Mouse (Mus musculus) layer of hippocampus, adult 2 months (tissue): ENCODE results near the gene Gng2. TPM values are rescaled to one million over a fixed set of nuclear protein-coding genes. Genes with fewer than 3 reads are reported as not detected.

Experiments
- DNase-seq, 2 experiments: peaks; one replicate each; pipeline ENCODE4 v3.0.0; 2022; ENCODE audit warnings: low spot score in 2 of 2
- H3K27ac ChIP-seq: fragments of 200-600 bp; 2 replicates; pipeline ENCODE4 v1.8.1; 2022
- H3K4me3 ChIP-seq: fragments of 200-600 bp; 2 replicates; pipeline ENCODE4 v1.8.1; 2022; ENCODE audit warnings: mild to moderate bottlenecking
- CTCF ChIP-seq: fragments of 200-600 bp; conservative IDR thresholded peaks from 2 replicates; pipeline ENCODE4 v1.8.1; 2022; ENCODE audit warnings: antibody characterized with exemption, mild to moderate bottlenecking, moderate library complexity
- total RNA-seq, 2 experiments: library from RNA; stranded (reverse); gene quantifications; 2 replicates each; pipeline ENCODE4 v1.2.3; 2021

The Gng2 gene
- total RNA-seq, 2 experiments from 2014 or later: 285 to 305 TPM

GRCm38 (mm10) chr14:19946221-19946620, 31.2 kb downstream of the Gng2 start:
- DNase-seq: no peak
- no peak for TF ChIP-seq CTCF
- Histone ChIP-seq H3K27ac (peak overlapping the region; percentile 43; the same call in 1 of the 2 replicates), H3K4me3 (no peak overlapping the region)

- no peak for TF ChIP-seq CTCF
- DNase-seq: no peak
- no peak overlapping the region for H3K27ac ChIP-seq
- no peak overlapping the region for H3K4me3 ChIP-seq
Measured at GRCm38 (mm10) chr14:19942732-19943131, 34.7 kb downstream of the Gng2 start.

GRCm38 (mm10) chr14:19942329-19942728, 35.1 kb downstream of the Gng2 start:
- DNase-seq: no peak
- Histone ChIP-seq H3K27ac (peak overlapping the region; percentile 33; the same call in 1 of the 2 replicates), H3K4me3 (no peak overlapping the region)
- no peak for TF ChIP-seq CTCF

- 0 out of 2 replicates have a peak overlapping the region, but pooled peaks have one; percentile 43 for H3K27ac ChIP-seq
- no peak overlapping the region for H3K4me3 ChIP-seq
- TF ChIP-seq CTCF: peak; percentile 15; the same call in 1 of the 2 replicates
- no peak for DNase-seq
Measured at GRCm38 (mm10) chr14:19940066-19940465, 37.4 kb downstream of the Gng2 start.

- Histone ChIP-seq H3K27ac (peak overlapping the region; percentile 47; the same call in 1 of the 2 replicates), H3K4me3 (no peak overlapping the region)
- no peak for TF ChIP-seq CTCF
- DNase-seq: peak in 1 of 2 experiments; percentile 44
Measured at GRCm38 (mm10) chr14:19938545-19938944, 38.9 kb downstream of the Gng2 start.

GRCm38 (mm10) chr14:19935084-19935483, 42.3 kb downstream of the Gng2 start:
- TF ChIP-seq CTCF: no peak
- H3K27ac ChIP-seq: no peak overlapping the region
- no peak overlapping the region for H3K4me3 ChIP-seq
- no peak for DNase-seq

GRCm38 (mm10) chr14:19933314-19933713, 44.1 kb downstream of the Gng2 start:
- DNase-seq: no peak
- TF ChIP-seq CTCF: no peak
- H3K27ac ChIP-seq: no peak overlapping the region
- no peak overlapping the region for H3K4me3 ChIP-seq

- no peak for DNase-seq
- no peak for TF ChIP-seq CTCF
- H3K4me3 ChIP-seq: no peak overlapping the region
- H3K27ac ChIP-seq: no peak overlapping the region
Measured at GRCm38 (mm10) chr14:19927879-19928278, 49.5 kb downstream of the Gng2 start.

GRCm38 (mm10) chr14:19927156-19927555, 50.3 kb downstream of the Gng2 start:
- no peak for DNase-seq
- no peak for TF ChIP-seq CTCF
- H3K27ac ChIP-seq: no peak overlapping the region

GRCm38 (mm10) chr14:19926312-19926711, 51.1 kb downstream of the Gng2 start:
- Histone ChIP-seq H3K27ac (no peak overlapping the region), H3K4me3 (no peak overlapping the region)
- TF ChIP-seq CTCF: no peak
- DNase-seq: no peak

More at GRCm38 (mm10) chr14:19927156-19927555, 50.3 kb downstream of the Gng2 start:
- no peak overlapping the region for H3K4me3 ChIP-seq

GRCm38 (mm10) chr14:19925157-19925556, 52.3 kb downstream of the Gng2 start:
- DNase-seq: no peak
- H3K27ac ChIP-seq: peak overlapping the region; percentile 29; the same call in 1 of the 2 replicates
- no peak for TF ChIP-seq CTCF
- H3K4me3 ChIP-seq: no peak overlapping the region

GRCm38 (mm10) chr14:19924086-19924485, 53.3 kb downstream of the Gng2 start:
- TF ChIP-seq CTCF: no peak
- no peak for DNase-seq
- Histone ChIP-seq H3K27ac (no peak overlapping the region), H3K4me3 (no peak overlapping the region)

GRCm38 (mm10) chr14:19920254-19920691, 57.2 kb downstream of the Gng2 start:
- no peak for DNase-seq
- TF ChIP-seq CTCF: no peak
- Histone ChIP-seq H3K4me3 (no peak overlapping the region), H3K27ac (peak overlapping the region; percentile 28; the same call in 1 of the 2 replicates)

GRCm38 (mm10) chr14:19919789-19920188, 57.6 kb downstream of the Gng2 start:
- Histone ChIP-seq H3K27ac (peak overlapping the region; percentile 28; the same call in 1 of the 2 replicates), H3K4me3 (no peak overlapping the region)
- no peak for DNase-seq
- no peak for TF ChIP-seq CTCF
